Mouse (Mus musculus) hindbrain, embryonic 12.5 days (tissue): ENCODE data around the gene Cox8b. TPM values are rescaled to one million over a fixed set of nuclear protein-coding genes. Genes with fewer than 3 reads are reported as not detected.
"Not testable (repeated sequence)": the region's sequence is repeated elsewhere in the genome, so short reads cannot be mapped to it uniquely, and the experiment has no call there.

Experiments used
- ATAC-seq: fragments of 200-750 bp; cut with Nextera tagmentation; 2 replicates; pipeline ENCODE4 v1.8.0; 2017; ENCODE audit warnings: moderate TSS enrichment; ENCODE audit not compliant: low FRiP score
- H3K27ac ChIP-seq: fragments of 300-500 bp; sonication (generic); 2 replicates; pipeline ENCODE4 v1.5.1; 2016; ENCODE audit warnings: mild to moderate bottlenecking
- H3K27me3 ChIP-seq: fragments of 300-500 bp; sonication (generic); 2 replicates; pipeline ENCODE4 v1.6.1; 2016; ENCODE audit warnings: mild to moderate bottlenecking
- H3K36me3 ChIP-seq: fragments of 300-500 bp; sonication (generic); 2 replicates; pipeline ENCODE4 v1.6.1; 2016; ENCODE audit warnings: mild to moderate bottlenecking
- H3K4me1 ChIP-seq: fragments of 300-500 bp; sonication (generic); 2 replicates; pipeline ENCODE4 v1.6.1; 2016
- H3K4me2 ChIP-seq: fragments of 300-500 bp; sonication (generic); replicated peaks from 2 replicates; pipeline ENCODE4 v1.6.1; 2016; ENCODE audit warnings: mild to moderate bottlenecking
- H3K4me3 ChIP-seq: fragments of 300-500 bp; sonication (generic); 2 replicates; pipeline ENCODE4 v1.5.1; 2016; ENCODE audit warnings: mild to moderate bottlenecking
- H3K9ac ChIP-seq: fragments of 300-500 bp; sonication (generic); 2 replicates; pipeline ENCODE4 v1.6.1; 2016; ENCODE audit warnings: mild to moderate bottlenecking, moderate library complexity
- H3K9me3 ChIP-seq: fragments of 300-500 bp; sonication (generic); replicated peaks from 2 replicates; pipeline ENCODE4 v1.6.1; 2016; ENCODE audit warnings: mild to moderate bottlenecking
- WGBS: fragments of 180-500 bp; shearing (Covaris S2); methylation state at CpG from one replicate; pipeline ENCODE4 v1.1.7; 2016; 5-methylcytosine and 5-hydroxymethylcytosine counted together
- polyA plus RNA-seq: library from polyadenylated mRNA; unstranded; fragments of >200 nt; fragmentation: Nextera tagmentation; extraction: Ambion mirVana; gene quantifications from 2 replicates; pipeline ENCODE4 v1.2.1, GENCODE M21; 2016

The Cox8b gene
- polyA plus RNA-seq, 1 experiment from 2014 or later: not detected

- Histone ChIP-seq H3K4me3 (peak overlapping the region; percentile 35), H3K4me2 (peak overlapping the region; percentile 76), H3K9me3 (no peaks in the 10 kb centered on the region), H3K36me3 (no peaks in the 10 kb centered on the region), H3K9ac (peak overlapping the region; percentile 39; the same call in 1 of the 2 replicates), H3K27me3 (no peaks in the 10 kb centered on the region), H3K4me1 (peaks cover 4% of the 10 kb centered on the region; the same call in 1 of the 2 replicates), H3K27ac (no peak overlapping the region)
- peak; percentile 56 for ATAC-seq
- WGBS: 1% methylated on average over 19 of the region's 19 CpGs
Observed at GRCm38 (mm10) chr7:140908634-140909107, 8.4 kb upstream of the Cox8b start.

DNA sequence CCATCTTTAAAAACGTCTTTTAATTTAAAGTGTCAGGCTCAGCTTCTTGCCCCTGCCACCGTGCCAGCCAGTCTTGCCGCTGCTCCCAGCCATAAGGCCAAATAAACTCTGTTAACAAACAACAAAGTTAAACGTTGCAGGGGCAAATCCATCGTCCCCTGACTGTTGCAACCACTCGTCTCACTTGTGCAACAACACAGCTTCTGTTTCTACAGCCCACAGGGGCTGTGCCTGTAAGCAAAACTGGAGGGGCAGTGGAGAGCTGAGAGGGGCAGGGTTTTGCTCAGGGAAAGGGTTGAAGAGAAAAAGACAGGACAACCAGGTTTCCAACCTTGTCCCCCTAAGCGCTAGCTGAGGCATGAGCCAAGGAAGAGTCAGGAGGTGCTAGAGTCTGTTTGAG is 7.9 kb upstream of the Cox8b start:
- H3K9me3 ChIP-seq: no peaks in the 10 kb centered on the region
- no peak overlapping the region for H3K9ac ChIP-seq
- H3K4me2 ChIP-seq: no peak overlapping the region
- no peaks in the 10 kb centered on the region for H3K27me3 ChIP-seq
- ATAC-seq: no peak
- 49% methylated on average over 7 of the region's 7 CpGs for WGBS
- H3K4me1 ChIP-seq: peaks cover 4% of the 10 kb centered on the region; the same call in 1 of the 2 replicates
- no peaks in the 10 kb centered on the region for H3K36me3 ChIP-seq
- no peak overlapping the region for H3K27ac ChIP-seq
- H3K4me3 ChIP-seq: no peak overlapping the region

- H3K36me3 ChIP-seq: no peaks in the 10 kb centered on the region
- 85% methylated on average over 7 of the region's 7 CpGs for WGBS
- H3K9me3 ChIP-seq: no peaks in the 10 kb centered on the region
- H3K4me3 ChIP-seq: no peak overlapping the region
- H3K9ac ChIP-seq: no peak overlapping the region
- no peak overlapping the region for H3K4me2 ChIP-seq
- H3K4me1 ChIP-seq: peaks cover 7% of the 10 kb centered on the region; the same call in 1 of the 2 replicates
- H3K27ac ChIP-seq: no peak overlapping the region
- H3K27me3 ChIP-seq: no peaks in the 10 kb centered on the region
- no peak for ATAC-seq
Observed at GRCm38 (mm10) chr7:140907697-140908096, 7.5 kb upstream of the Cox8b start.

- Histone ChIP-seq H3K27me3 (no peaks in the 10 kb centered on the region), H3K4me1 (peaks cover 7% of the 10 kb centered on the region; the same call in 1 of the 2 replicates), H3K9ac (no peak overlapping the region), H3K4me3 (no peak overlapping the region), H3K4me2 (no peak overlapping the region), H3K27ac (no peak overlapping the region), H3K36me3 (no peaks in the 10 kb centered on the region), H3K9me3 (no peaks in the 10 kb centered on the region)
- ATAC-seq: no peak
- WGBS: 86% methylated on average over 13 of the region's 13 CpGs
Observed at GRCm38 (mm10) chr7:140907131-140907530, 6.9 kb upstream of the Cox8b start.

DNA sequence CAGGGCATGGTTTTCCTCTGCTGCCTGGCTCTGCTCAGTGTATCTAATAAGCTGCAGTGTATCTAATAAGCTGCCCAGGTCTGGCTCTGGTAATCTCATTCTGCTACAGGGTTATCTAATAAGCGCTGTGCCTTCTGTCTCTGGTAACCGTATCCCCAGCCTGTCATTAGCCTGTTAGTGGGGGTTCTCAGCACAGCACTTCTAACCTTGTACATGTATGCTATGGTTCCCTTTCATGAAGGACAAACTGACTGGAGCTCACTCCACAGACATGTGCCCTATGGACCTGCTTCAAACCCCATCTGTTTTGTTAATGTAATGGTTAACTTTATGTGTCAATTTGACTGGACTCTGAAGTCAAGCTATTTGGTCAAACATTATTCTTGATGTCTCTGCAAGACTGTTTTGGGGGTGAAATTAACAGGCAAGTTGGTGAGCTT is 5.4 kb upstream of the Cox8b start:
- H3K27me3 ChIP-seq: no peaks in the 10 kb centered on the region
- no peak for ATAC-seq
- WGBS: 85% methylated on average over 2 of the region's 2 CpGs
- H3K27ac ChIP-seq: no peak overlapping the region
- no peak overlapping the region for H3K9ac ChIP-seq
- H3K4me3 ChIP-seq: no peak overlapping the region
- H3K4me1 ChIP-seq: peaks cover 7% of the 10 kb centered on the region; the same call in 1 of the 2 replicates
- no peaks in the 10 kb centered on the region for H3K9me3 ChIP-seq
- no peak overlapping the region for H3K4me2 ChIP-seq
- H3K36me3 ChIP-seq: no peaks in the 10 kb centered on the region

- Histone ChIP-seq H3K27ac (no peak overlapping the region), H3K27me3 (no peaks in the 10 kb centered on the region), H3K36me3 (peaks cover 16% of the 10 kb centered on the region), H3K4me3 (no peak overlapping the region), H3K9me3 (no peaks in the 10 kb centered on the region), H3K9ac (no peak overlapping the region; the same call in 1 of the 2 replicates), H3K4me2 (no peak overlapping the region), H3K4me1 (0 out of 2 replicates have a peak, but pooled peaks cover 4% of the 10 kb centered on the region)
- 23% methylated on average over 13 of the region's 13 CpGs for WGBS
- ATAC-seq: no peak; the same call in 1 of the 2 replicates
Observed at GRCm38 (mm10) chr7:140903212-140903611, 3.0 kb upstream of the Cox8b start.

DNA sequence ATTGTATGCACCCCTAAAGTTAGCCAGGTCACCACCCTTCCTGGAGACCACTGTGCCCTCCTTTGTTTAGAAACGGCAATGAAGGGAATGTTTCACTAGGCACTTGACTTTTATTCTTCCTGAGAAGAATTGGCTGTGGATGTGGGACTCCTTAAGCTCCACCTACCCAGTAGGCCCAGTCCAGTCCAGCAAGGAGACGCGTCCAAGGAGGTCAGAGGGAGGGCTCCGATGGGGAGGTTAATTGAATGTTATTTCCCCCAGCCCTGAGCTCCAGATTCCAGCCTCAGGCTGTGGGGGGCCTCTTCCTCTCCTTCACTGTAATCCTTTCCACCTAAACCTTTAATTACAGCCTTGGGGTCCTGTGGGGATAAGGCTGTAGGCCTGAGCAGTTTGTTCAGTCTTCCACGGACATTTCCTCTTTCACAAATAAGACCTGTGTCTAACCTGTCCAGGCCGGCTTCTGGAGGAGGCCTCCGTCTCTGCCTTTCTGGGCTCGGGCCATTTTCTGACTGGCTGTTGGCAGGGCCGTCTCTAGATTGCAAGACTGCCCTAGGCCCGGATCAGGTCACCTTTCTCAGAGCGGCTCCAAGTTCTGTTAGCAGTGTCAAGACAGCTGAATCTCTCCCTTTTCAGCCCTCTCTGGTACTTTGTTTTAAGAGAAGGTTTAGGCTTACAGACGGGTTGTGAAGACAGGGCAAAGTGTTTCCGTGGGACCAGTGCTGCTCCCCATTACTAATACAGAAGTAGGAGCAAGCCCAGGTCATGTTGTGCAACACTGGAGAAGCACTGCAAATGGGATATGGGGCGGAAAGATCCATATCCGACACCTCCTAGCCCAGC is 2.0 kb upstream of the Cox8b start:
- ATAC-seq: no peak
- Histone ChIP-seq H3K4me2 (no peak overlapping the region), H3K27me3 (no peaks in the 10 kb centered on the region), H3K4me1 (0 out of 2 replicates have a peak, but pooled peaks cover 4% of the 10 kb centered on the region), H3K36me3 (peaks cover 26% of the 10 kb centered on the region), H3K27ac (no peak overlapping the region), H3K9me3 (no peaks in the 10 kb centered on the region), H3K9ac (no peak overlapping the region), H3K4me3 (no peak overlapping the region)
- 80% methylated on average over 15 of the region's 15 CpGs for WGBS

- Histone ChIP-seq H3K9me3 (no peaks in the 10 kb centered on the region), H3K27me3 (no peaks in the 10 kb centered on the region), H3K4me2 (no peak overlapping the region), H3K27ac (no peak overlapping the region), H3K36me3 (peaks cover 48% of the 10 kb centered on the region), H3K4me1 (0 out of 2 replicates have a peak, but pooled peaks cover 4% of the 10 kb centered on the region), H3K9ac (no peak overlapping the region), H3K4me3 (no peak overlapping the region)
- WGBS: 82% methylated on average over 3 of the region's 3 CpGs
- ATAC-seq: no peak
Observed at GRCm38 (mm10) chr7:140899121-140899520, 1.1 kb downstream of the Cox8b start.

- H3K27ac ChIP-seq: no peak overlapping the region
- no peak overlapping the region for H3K4me3 ChIP-seq
- 91% methylated on average over 7 of the region's 7 CpGs for WGBS
- H3K27me3 ChIP-seq: no peaks in the 10 kb centered on the region
- ATAC-seq: no peak
- no peak overlapping the region for H3K9ac ChIP-seq
- H3K4me2 ChIP-seq: no peak overlapping the region
- no peaks in the 10 kb centered on the region for H3K4me1 ChIP-seq
- no peaks in the 10 kb centered on the region for H3K9me3 ChIP-seq
- peaks cover 58% of the 10 kb centered on the region for H3K36me3 ChIP-seq
Observed at GRCm38 (mm10) chr7:140897863-140898262, 2.4 kb downstream of the Cox8b start.

- no peak overlapping the region for H3K4me3 ChIP-seq
- H3K4me1 ChIP-seq: no peaks in the 10 kb centered on the region
- no peak overlapping the region for H3K9ac ChIP-seq
- H3K27me3 ChIP-seq: no peaks in the 10 kb centered on the region
- H3K9me3 ChIP-seq: no peaks in the 10 kb centered on the region
- WGBS: 95% methylated on average over 3 of the region's 3 CpGs
- H3K36me3 ChIP-seq: peaks cover 75% of the 10 kb centered on the region
- ATAC-seq: no peak
- no peak overlapping the region for H3K4me2 ChIP-seq
- no peak overlapping the region for H3K27ac ChIP-seq
Observed at GRCm38 (mm10) chr7:140894611-140895010, 5.6 kb downstream of the Cox8b start.

GRCm38 (mm10) chr7:140894031-140894430 is 6.2 kb downstream of the Cox8b start:
- 94% methylated on average over 7 of the region's 7 CpGs for WGBS
- H3K4me2 ChIP-seq: no peak overlapping the region
- H3K4me1 ChIP-seq: no peaks in the 10 kb centered on the region
- ATAC-seq: no peak
- no peaks in the 10 kb centered on the region for H3K27me3 ChIP-seq
- H3K9me3 ChIP-seq: no peaks in the 10 kb centered on the region
- H3K4me3 ChIP-seq: no peak overlapping the region
- no peak overlapping the region for H3K27ac ChIP-seq
- H3K9ac ChIP-seq: no peak overlapping the region
- peaks cover 76% of the 10 kb centered on the region for H3K36me3 ChIP-seq

GRCm38 (mm10) chr7:140890636-140891035 is 9.6 kb downstream of the Cox8b start:
- H3K4me2 ChIP-seq, H3K4me3 ChIP-seq, H3K9ac ChIP-seq, H3K4me1 ChIP-seq, ATAC-seq, H3K9me3 ChIP-seq, H3K27me3 ChIP-seq, H3K27ac ChIP-seq: not testable (repeated sequence)
- 96% methylated on average over 16 of the region's 16 CpGs for WGBS
- peaks cover 77% of the 10 kb centered on the region for H3K36me3 ChIP-seq
